Mouse (Mus musculus) CH12.LX (cell line): Measurements from ENCODE around the gene Zbtb34.

Experiments
- BHLHE40 ChIP-seq: IDR thresholded peaks from 2 replicates; pipeline ENCODE4 v1.6.1; 2011; ENCODE audit warnings: mild to moderate bottlenecking, low read depth, low read length, improper control_type of control experiment
- CHD2 ChIP-seq: IDR thresholded peaks from 2 replicates; pipeline ENCODE4 v1.6.1; 2011; ENCODE audit warnings: low read length, improper control_type of control experiment
- CTCF ChIP-seq, 2 experiments: IDR thresholded peaks in 1 of 2; conservative IDR thresholded peaks in 1 of 2; 2 replicates each; pipeline ENCODE4 v1.5.1; 2011 to 2012; ENCODE audit warnings: low read depth in 2 of 2, low read length in 2 of 2, improper control_type of control experiment in 1 of 2, inconsistent platforms in 1 of 2, mild to moderate bottlenecking in 1 of 2, moderate library complexity in 1 of 2
- HCFC1 ChIP-seq: IDR thresholded peaks from 2 replicates; pipeline ENCODE4 v1.6.1; 2012; ENCODE audit warnings: low read depth, mild to moderate bottlenecking, inconsistent platforms, low read length, improper control_type of control experiment
- MAX ChIP-seq: IDR thresholded peaks from 2 replicates; pipeline ENCODE4 v1.6.1; 2011; ENCODE audit warnings: low read length, improper control_type of control experiment
- POLR2A ChIP-seq: IDR thresholded peaks from 2 replicates; pipeline ENCODE4 v1.6.1; 2011; ENCODE audit warnings: low read depth, mild to moderate bottlenecking, improper control_type of control experiment, low read length
- POLR2AphosphoS2 ChIP-seq: IDR thresholded peaks from 2 replicates; pipeline ENCODE4 v1.6.1; 2011; ENCODE audit warnings: low read depth, low read length, improper control_type of control experiment
- RCOR1 ChIP-seq: conservative IDR thresholded peaks from 2 replicates; pipeline ENCODE4 v1.6.1; 2012; ENCODE audit warnings: low read depth, mild to moderate bottlenecking, inconsistent platforms, low read length, improper control_type of control experiment
- TCF12 ChIP-seq: IDR thresholded peaks from 2 replicates; pipeline ENCODE4 v1.6.1; 2014; ENCODE audit warnings: low read depth, mild to moderate bottlenecking, inconsistent platforms, low read length, improper control_type of control experiment
- UBTF ChIP-seq: IDR thresholded peaks from 2 replicates; pipeline ENCODE4 v1.6.1; 2012; ENCODE audit warnings: low read depth, mild to moderate bottlenecking, inconsistent platforms, low read length, improper control_type of control experiment, moderate library complexity
- USF1 ChIP-seq: IDR thresholded peaks from 2 replicates; pipeline ENCODE4 v1.6.1; 2014; ENCODE audit warnings: low read depth, mild to moderate bottlenecking, inconsistent platforms, low read length, improper control_type of control experiment
- ZC3H11A ChIP-seq: IDR thresholded peaks from 2 replicates; pipeline ENCODE4 v1.6.1; 2012; ENCODE audit warnings: low read depth, mild to moderate bottlenecking, inconsistent platforms, low read length, improper control_type of control experiment
- ZNF384 ChIP-seq: IDR thresholded peaks from 2 replicates; pipeline ENCODE4 v1.6.1; 2012; ENCODE audit warnings: low read depth, low read length, improper control_type of control experiment, inconsistent platforms

DNA sequence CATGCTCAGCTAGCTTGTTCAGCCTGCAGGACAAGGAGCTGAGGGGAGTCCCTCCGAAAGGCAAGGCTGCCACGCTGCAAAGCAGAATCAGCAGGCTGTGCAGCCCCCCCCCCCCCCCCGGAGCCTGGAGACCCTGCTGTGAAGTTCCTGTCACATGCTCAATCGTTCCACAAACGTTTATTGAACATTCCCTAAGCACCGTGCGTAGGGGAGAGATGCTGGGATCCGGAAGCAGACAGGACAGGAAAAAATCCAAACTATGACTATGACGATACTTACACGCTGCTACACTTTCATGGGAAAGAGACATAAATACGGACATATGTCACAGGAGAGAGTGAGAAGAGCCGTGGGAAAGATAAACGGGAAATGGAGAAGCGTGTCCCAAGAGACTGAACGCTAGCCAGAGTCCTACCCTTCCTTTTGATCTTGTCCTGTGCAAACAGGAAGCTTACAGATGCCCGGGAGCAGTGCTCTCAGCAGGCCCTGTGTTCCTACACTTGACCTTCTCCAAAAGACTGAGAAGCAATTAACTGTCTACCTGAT, 5.0 kb upstream of the Zbtb34 start:
- no peak for TF ChIP-seq MAX
- TF ChIP-seq POLR2A: no peak
- TF ChIP-seq ZC3H11A: no peak
- no peak for TF ChIP-seq CTCF (conservative IDR thresholded peaks at IDR 0.05 in 1 of 2, IDR thresholded peaks at IDR 0.05 in 1 of 2; ENCODE audit: low read depth in 2 of 2, low read length in 2 of 2)
- TF ChIP-seq BHLHE40: no peak
- no peak for TF ChIP-seq USF1
- TF ChIP-seq ZNF384: no peak
- TF ChIP-seq POLR2AphosphoS2: no peak
- no peak for TF ChIP-seq UBTF
- no peak for TF ChIP-seq RCOR1
- no peak for TF ChIP-seq CHD2
- TF ChIP-seq HCFC1: no peak
- no peak for TF ChIP-seq TCF12
